ENCODE assay signal across 11 mouse cellular contexts in the genomic region with DNA sequence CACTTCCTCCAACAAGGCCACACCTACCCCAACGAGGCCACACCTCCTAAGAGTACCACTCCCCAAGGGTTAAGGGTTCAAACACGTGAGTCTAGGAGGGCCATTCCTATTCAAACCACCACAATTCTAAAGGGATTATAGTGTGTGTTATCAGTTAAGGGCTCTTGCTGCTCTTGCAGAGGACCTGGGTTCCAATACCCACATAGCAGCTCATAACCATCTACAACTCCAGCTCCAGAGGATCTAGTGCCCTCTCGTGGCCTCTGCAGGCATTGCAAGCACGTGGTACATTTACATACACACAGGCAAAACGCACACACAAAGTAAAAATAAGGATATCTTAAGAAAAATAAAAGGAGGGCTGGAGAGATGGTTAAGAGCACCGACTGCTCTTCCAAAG. TPM values are rescaled to one million over a fixed set of nuclear protein-coding genes. Genes with fewer than 3 reads are reported as not detected.
DNase-seq lines count a peak whose midpoint lies in the region; ATAC-seq and TF ChIP-seq lines count a peak whose summit lies in the region.
"Had no signal": no experiment of that assay in that cellular context is flagged by ENCODE, and none has a peak within 500 bp of the region (broad histone marks: within the 10 kb centered on the region; RNA-seq: fewer than 3 reads in every experiment).

No protein-coding gene starts in this region.

- H3K27ac ChIP-seq in hindbrain, embryonic 11.5 days (ENCODE audit: low read depth, low read length): no peak overlapping the region
- H3K27ac ChIP-seq in hindbrain, embryonic 13.5 days: no peak overlapping the region
- no peak overlapping the region for H3K27ac ChIP-seq in spleen, adult 2 months (ENCODE audit: insufficient read depth, low read length)
- no peak overlapping the region for H3K27ac ChIP-seq in stomach, postnatal 0 days (replicated peaks)
- no peak overlapping the region for H3K27ac ChIP-seq in forebrain, embryonic 10.5 days
- H3K27ac ChIP-seq: embryonic facial prominence, embryonic 15.5 days; heart, embryonic 15.5 days; macrophage had no signal

- no peaks in the 10 kb centered on the region for H3K27me3 ChIP-seq in hindbrain, embryonic 11.5 days (ENCODE audit: control insufficient read depth, insufficient read depth, low read length)
- H3K27me3 ChIP-seq in hindbrain, embryonic 13.5 days: no peaks in the 10 kb centered on the region
- no peaks in the 10 kb centered on the region for H3K27me3 ChIP-seq in spleen, adult 2 months (ENCODE audit: control insufficient read depth, insufficient read depth, low read length)
- no peaks in the 10 kb centered on the region for H3K27me3 ChIP-seq in stomach, postnatal 0 days (ENCODE audit: control insufficient read depth, insufficient read depth, low read length)
- H3K27me3 ChIP-seq in forebrain, embryonic 10.5 days (ENCODE audit: poor library complexity, severe bottlenecking): no peaks in the 10 kb centered on the region
- H3K27me3 ChIP-seq: embryonic facial prominence, embryonic 15.5 days; heart, embryonic 15.5 days had no signal

- H3K4me1 ChIP-seq in hindbrain, embryonic 11.5 days (replicated peaks; ENCODE audit: control insufficient read depth, insufficient read depth, low read length): no peaks in the 10 kb centered on the region
- peaks cover 18% of the 10 kb centered on the region for H3K4me1 ChIP-seq in hindbrain, embryonic 13.5 days (replicated peaks)
- peaks cover 11% of the 10 kb centered on the region for H3K4me1 ChIP-seq in spleen, adult 2 months (ENCODE audit: control insufficient read depth, insufficient read depth, insufficient read length)
- H3K4me1 ChIP-seq in stomach, postnatal 0 days (replicated peaks; ENCODE audit: control insufficient read depth, insufficient read depth): no peaks in the 10 kb centered on the region
- peaks cover 16% of the 10 kb centered on the region for H3K4me1 ChIP-seq in forebrain, embryonic 10.5 days

- no peak for TF ChIP-seq EP300 in stomach, postnatal 0 days (optimal IDR thresholded peaks at IDR 0.05)

- ATAC-seq in hindbrain, embryonic 11.5 days (ENCODE audit: low FRiP score): no peak
- no peak for ATAC-seq in hindbrain, embryonic 13.5 days (ENCODE audit: low FRiP score)
- no peak for ATAC-seq in stomach, postnatal 0 days (ENCODE audit: low FRiP score, low TSS enrichment)

- H3K9ac ChIP-seq in hindbrain, embryonic 11.5 days (ENCODE audit: low read depth, low read length): no peak overlapping the region
- H3K9ac ChIP-seq in hindbrain, embryonic 13.5 days: no peak overlapping the region
- H3K9ac ChIP-seq in stomach, postnatal 0 days (ENCODE audit: low read length): no peak overlapping the region
- H3K9ac ChIP-seq: embryonic facial prominence, embryonic 15.5 days; heart, embryonic 15.5 days had no signal

- no peaks in the 10 kb centered on the region for H3K36me3 ChIP-seq in hindbrain, embryonic 11.5 days (ENCODE audit: control insufficient read depth, insufficient read depth, low read length)
- no peaks in the 10 kb centered on the region for H3K36me3 ChIP-seq in hindbrain, embryonic 13.5 days
- no peaks in the 10 kb centered on the region for H3K36me3 ChIP-seq in spleen, adult 2 months (ENCODE audit: control insufficient read depth, insufficient read depth, low read length)
- H3K36me3 ChIP-seq in stomach, postnatal 0 days (ENCODE audit: control insufficient read depth, insufficient read depth, low read length): no peaks in the 10 kb centered on the region
- H3K36me3 ChIP-seq in forebrain, embryonic 10.5 days (replicated peaks): no peaks in the 10 kb centered on the region
- H3K36me3 ChIP-seq: embryonic facial prominence, embryonic 15.5 days; heart, embryonic 15.5 days had no signal

- no peaks in the 10 kb centered on the region for H3K9me3 ChIP-seq in hindbrain, embryonic 11.5 days (ENCODE audit: control insufficient read depth, low read length)
- no peaks in the 10 kb centered on the region for H3K9me3 ChIP-seq in hindbrain, embryonic 13.5 days
- H3K9me3 ChIP-seq in stomach, postnatal 0 days (ENCODE audit: control insufficient read depth, low read length): no peaks in the 10 kb centered on the region
- no peaks in the 10 kb centered on the region for H3K9me3 ChIP-seq in forebrain, embryonic 10.5 days
- H3K9me3 ChIP-seq: embryonic facial prominence, embryonic 15.5 days; heart, embryonic 15.5 days had no signal

- peak; percentile 19; the same call in 1 of the 2 replicates for TF ChIP-seq CTCF in spleen, adult 2 months (IDR thresholded peaks at IDR 0.05; ENCODE audit: extremely low read depth, insufficient read depth, insufficient read length, insufficient replicate concordance)
- TF ChIP-seq CTCF in brain, embryonic 14.5 days (IDR thresholded peaks at IDR 0.05; ENCODE audit: borderline replicate concordance, extremely low read depth, insufficient read depth, insufficient read length): peak; percentile 50; the same call in 1 of the 2 replicates
- peak; percentile 66 for TF ChIP-seq CTCF in stomach, postnatal 0 days (IDR thresholded peaks at IDR 0.05; ENCODE audit: low read depth)

- WGBS in hindbrain, embryonic 11.5 days: 63% methylated on average over 6 of the region's 6 CpGs
- WGBS in hindbrain, embryonic 13.5 days: 69% methylated on average over 6 of the region's 6 CpGs
- WGBS in spleen, adult 2 months: 86% methylated on average over 6 of the region's 6 CpGs
- WGBS in stomach, postnatal 0 days: 63% methylated on average over 6 of the region's 6 CpGs
- 62% methylated on average over 6 of the region's 6 CpGs for WGBS in forebrain, embryonic 10.5 days

- peak; percentile 47 for DNase-seq in hindbrain, embryonic 11.5 days (ENCODE audit: low spot score)
- DNase-seq in spleen, adult 2 months (ENCODE audit: low read depth in 1 of 2, low spot score in 2 of 2): no peak
- DNase-seq in spleen, postnatal 36 days (ENCODE audit: low spot score in 2 of 2): no peak
- no peak for DNase-seq in brain, embryonic 14.5 days (ENCODE audit: low read depth)
- no peak for DNase-seq in stomach, postnatal 0 days (ENCODE audit: low spot score)
- DNase-seq in heart, postnatal 4 days: no peak
- no peak for DNase-seq in forebrain, embryonic 10.5 days (ENCODE audit: extremely low spot score, low spot score)

- no peak overlapping the region for H3K4me2 ChIP-seq in hindbrain, embryonic 11.5 days (replicated peaks; ENCODE audit: low read depth, low read length)
- no peak overlapping the region for H3K4me2 ChIP-seq in hindbrain, embryonic 13.5 days
- no peak overlapping the region for H3K4me2 ChIP-seq in stomach, postnatal 0 days (replicated peaks; ENCODE audit: low read depth)
- H3K4me2 ChIP-seq: embryonic facial prominence, embryonic 15.5 days; heart, embryonic 15.5 days had no signal

- H3K4me3 ChIP-seq in hindbrain, embryonic 11.5 days (ENCODE audit: low read depth, low read length): no peak overlapping the region
- H3K4me3 ChIP-seq in hindbrain, embryonic 13.5 days: no peak overlapping the region
- no peak overlapping the region for H3K4me3 ChIP-seq in spleen, adult 2 months (ENCODE audit: extremely low read depth, insufficient read depth, insufficient read length)
- no peak overlapping the region for H3K4me3 ChIP-seq in stomach, postnatal 0 days (ENCODE audit: low read depth, low read length)
- H3K4me3 ChIP-seq in forebrain, embryonic 10.5 days: no peak overlapping the region
- H3K4me3 ChIP-seq: embryonic facial prominence, embryonic 15.5 days; heart, embryonic 15.5 days had no signal

- TF ChIP-seq POLR2A in spleen, adult 2 months (IDR thresholded peaks at IDR 0.05; ENCODE audit: low read depth, low read length): no peak
- no peak for TF ChIP-seq POLR2A in brain, embryonic 14.5 days (IDR thresholded peaks at IDR 0.05; ENCODE audit: borderline replicate concordance, extremely low read depth, insufficient read depth, insufficient read length, poor library complexity, severe bottlenecking)

RNA-seq across cellular contexts. Expression of gene Sema4b, which starts 34.5 kb away (rescaled TPM):
- 10.5 and 15.6 TPM in 2 replicates for polyA plus RNA-seq in hindbrain, embryonic 11.5 days (2014; fragmentation: Nextera tagmentation; extraction: Ambion mirVana)
- polyA plus RNA-seq in hindbrain, embryonic 13.5 days (2015; fragmentation: Nextera tagmentation; extraction: Ambion mirVana): 23.9 and 26.5 TPM in 2 replicates
- polyA plus RNA-seq in spleen, adult 2 months (2012; rRNA removed): 69.5 and 81.3 TPM in 2 replicates
- 14.7 and 23.6 TPM in 2 replicates for polyA plus RNA-seq in brain, embryonic 14.5 days (2012; rRNA removed)
- polyA plus RNA-seq in stomach, postnatal 0 days (2015; fragmentation: Nextera tagmentation; extraction: Ambion mirVana): 19.4 and 19.9 TPM in 2 replicates
- 10 to 100 TPM; 14.3 to 16.1 TPM for total RNA-seq in heart, postnatal 4 days (2021)
- polyA plus RNA-seq in forebrain, embryonic 10.5 days (2016; fragmentation: Nextera tagmentation; extraction: Ambion mirVana): 15.1 and 15.9 TPM in 2 replicates

RNA-seq across cellular contexts. Expression of gene Idh2, which starts 37.0 kb away (rescaled TPM):
- polyA plus RNA-seq in hindbrain, embryonic 11.5 days (2014; fragmentation: Nextera tagmentation; extraction: Ambion mirVana): 331 and 352 TPM in 2 replicates
- polyA plus RNA-seq in hindbrain, embryonic 13.5 days (2015; fragmentation: Nextera tagmentation; extraction: Ambion mirVana): 237 and 256 TPM in 2 replicates
- 52.6 and 54.0 TPM in 2 replicates for polyA plus RNA-seq in spleen, adult 2 months (2012; rRNA removed)
- 230 and 297 TPM in 2 replicates for polyA plus RNA-seq in brain, embryonic 14.5 days (2012; rRNA removed)
- polyA plus RNA-seq in stomach, postnatal 0 days (2015; fragmentation: Nextera tagmentation; extraction: Ambion mirVana): 288 TPM in 2 replicates
- 1,000 to 10,000 TPM; 1,640 to 1,742 TPM for total RNA-seq in heart, postnatal 4 days (2021)
- 462 and 476 TPM in 2 replicates for polyA plus RNA-seq in forebrain, embryonic 10.5 days (2016; fragmentation: Nextera tagmentation; extraction: Ambion mirVana)
